Mouse (Mus musculus) lung, postnatal 0 days (tissue): Measurements from ENCODE around the gene Pi16. TPM values are rescaled to one million over a fixed set of nuclear protein-coding genes. Genes with fewer than 3 reads are reported as not detected.

Experiments used
- ATAC-seq: fragments of 200-750 bp; cut with Nextera tagmentation; 2 replicates; pipeline ENCODE4 v1.8.0; 2017; ENCODE audit warnings: moderate library complexity
- DNase-seq: peaks from one replicate; pipeline ENCODE4 v3.0.0-alpha.2; 2016; ENCODE audit warnings: low spot score
- H3K27ac ChIP-seq: fragments of 300-500 bp; sonication (generic); 2 replicates; pipeline ENCODE4 v1.5.1; 2014; ENCODE audit warnings: antibody characterized with exemption, mild to moderate bottlenecking, low read length, mixed read lengths
- H3K27me3 ChIP-seq: fragments of 300-500 bp; sonication (generic); replicated peaks from 2 replicates; pipeline ENCODE4 v1.6.1; 2014; ENCODE audit warnings: low read length, mixed read lengths; ENCODE audit not compliant: insufficient read depth
- H3K36me3 ChIP-seq: fragments of 300-500 bp; sonication (generic); 2 replicates; pipeline ENCODE4 v1.6.1; 2014; ENCODE audit warnings: low read length, mixed read lengths; ENCODE audit not compliant: insufficient read depth
- H3K4me1 ChIP-seq: fragments of 300-500 bp; sonication (generic); 2 replicates; pipeline ENCODE4 v1.6.1; 2014; ENCODE audit warnings: antibody characterized with exemption, low read depth, low read length, mixed read lengths; ENCODE audit not compliant: insufficient read depth
- H3K4me2 ChIP-seq: fragments of 300-500 bp; sonication (generic); replicated peaks from 2 replicates; pipeline ENCODE4 v1.6.1; 2014; ENCODE audit warnings: low read depth, mild to moderate bottlenecking, low read length, moderate library complexity, mixed read lengths
- H3K4me3 ChIP-seq: fragments of 300-500 bp; sonication (generic); 2 replicates; pipeline ENCODE4 v1.5.1; 2014; ENCODE audit warnings: low read depth, low read length
- H3K9ac ChIP-seq: fragments of 300-500 bp; sonication (generic); replicated peaks from 2 replicates; pipeline ENCODE4 v1.6.1; 2014; ENCODE audit warnings: low read depth, mild to moderate bottlenecking
- H3K9me3 ChIP-seq: fragments of 300-500 bp; sonication (generic); 2 replicates; pipeline ENCODE4 v1.6.1; 2016; ENCODE audit warnings: low read length, mixed read lengths
- CTCF ChIP-seq: IDR thresholded peaks from 2 replicates; pipeline ENCODE4 v1.5.1; 2016; ENCODE audit warnings: antibody characterized with exemption, mild to moderate bottlenecking
- EP300 ChIP-seq: IDR thresholded peaks from 2 replicates; pipeline ENCODE4 v1.6.1; 2016; ENCODE audit warnings: antibody characterized with exemption, mild to moderate bottlenecking, control low read depth
- WGBS: fragments of 180-500 bp; shearing (Covaris S2); extraction: QIAGEN DNeasy Blood & Tissue Kit; methylation state at CpG from one replicate; pipeline ENCODE4 v1.1.7; 2014; 5-methylcytosine and 5-hydroxymethylcytosine counted together
- polyA plus RNA-seq: library from polyadenylated mRNA; unstranded; fragments of >200 nt; fragmentation: Nextera tagmentation; extraction: Ambion mirVana; gene quantifications from 2 replicates; pipeline ENCODE4 v1.2.1, GENCODE M21; 2015

Pi16 gene
- polyA plus RNA-seq, 1 experiment from 2014 or later: 2.8 TPM

DNA sequence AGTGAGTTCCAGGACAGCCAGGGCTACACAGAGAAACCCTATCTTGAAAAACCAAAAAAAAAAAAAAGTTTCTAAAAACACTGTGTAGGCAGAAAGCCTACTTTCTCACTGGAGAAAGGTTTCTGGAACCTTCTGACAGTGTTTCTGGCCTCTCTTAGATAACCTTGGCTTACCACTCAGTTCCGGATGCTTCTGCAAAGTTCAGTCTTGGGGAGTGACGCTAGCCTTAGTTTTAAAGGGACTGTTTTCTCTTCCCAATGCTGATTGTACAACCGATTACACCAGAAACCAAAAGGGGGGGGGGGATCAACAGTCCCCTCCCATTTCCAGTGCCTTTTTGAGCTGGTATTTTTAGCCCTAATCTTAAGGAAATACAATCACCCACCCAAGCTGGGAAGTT is 6.1 kb downstream of the Pi16 start:
- Histone ChIP-seq H3K4me2 (no peak overlapping the region), H3K27me3 (no peaks in the 10 kb centered on the region; the same call in 1 of the 2 replicates), H3K9ac (no peak overlapping the region), H3K27ac (no peak overlapping the region), H3K36me3 (no peaks in the 10 kb centered on the region), H3K9me3 (no peaks in the 10 kb centered on the region), H3K4me3 (no peak overlapping the region), H3K4me1 (no peaks in the 10 kb centered on the region; the same call in 1 of the 2 replicates)
- ATAC-seq (no peak), DNase-seq (no peak)
- TF ChIP-seq CTCF (no peak), EP300 (no peak)
- 88% methylated on average over 3 of the region's 3 CpGs for WGBS

GRCm38 (mm10) chr17:29325831-29326230 is 8.4 kb downstream of the Pi16 start:
- no peaks in the 10 kb centered on the region for H3K9me3 ChIP-seq
- WGBS: 77% methylated on average over 13 of the region's 13 CpGs
- H3K27ac ChIP-seq: no peak overlapping the region
- H3K4me2 ChIP-seq: no peak overlapping the region
- no peaks in the 10 kb centered on the region; the same call in 1 of the 2 replicates for H3K27me3 ChIP-seq
- DNase-seq (no peak), ATAC-seq (no peak)
- no peak overlapping the region for H3K9ac ChIP-seq
- H3K36me3 ChIP-seq: no peaks in the 10 kb centered on the region
- H3K4me3 ChIP-seq: no peak overlapping the region
- no peaks in the 10 kb centered on the region; the same call in 1 of the 2 replicates for H3K4me1 ChIP-seq
- no peak for TF ChIP-seq CTCF
- TF ChIP-seq EP300: no peak

GRCm38 (mm10) chr17:29326531-29327529 is 9.3 kb downstream of the Pi16 start:
- TF ChIP-seq EP300: no peak
- Histone ChIP-seq H3K9me3 (no peaks in the 10 kb centered on the region), H3K36me3 (peaks cover 3% of the 10 kb centered on the region; the same call in 1 of the 2 replicates), H3K4me3 (no peak overlapping the region), H3K27me3 (no peaks in the 10 kb centered on the region), H3K27ac (no peak overlapping the region), H3K4me1 (no peaks in the 10 kb centered on the region; the same call in 1 of the 2 replicates), H3K4me2 (peak overlapping the region; percentile 41), H3K9ac (no peak overlapping the region)
- ATAC-seq (peak; percentile 11; the same call in 1 of the 2 replicates), DNase-seq (no peak)
- 29% methylated on average over 51 of the region's 52 CpGs for WGBS

GRCm38 (mm10) chr17:29327691-29328090 is 10.2 kb downstream of the Pi16 start:
- H3K27me3 ChIP-seq: no peaks in the 10 kb centered on the region
- no peak for TF ChIP-seq CTCF
- TF ChIP-seq EP300: no peak
- H3K9me3 ChIP-seq: no peaks in the 10 kb centered on the region
- ATAC-seq: no peak
- WGBS: 79% methylated on average over 9 of the region's 9 CpGs
- no peak overlapping the region for H3K27ac ChIP-seq
- H3K4me3 ChIP-seq: no peak overlapping the region
- H3K4me2 ChIP-seq: no peak overlapping the region
- peaks cover 10% of the 10 kb centered on the region; the same call in 1 of the 2 replicates for H3K36me3 ChIP-seq
- H3K4me1 ChIP-seq: no peaks in the 10 kb centered on the region; the same call in 1 of the 2 replicates
- DNase-seq: no peak
- no peak overlapping the region for H3K9ac ChIP-seq

DNA sequence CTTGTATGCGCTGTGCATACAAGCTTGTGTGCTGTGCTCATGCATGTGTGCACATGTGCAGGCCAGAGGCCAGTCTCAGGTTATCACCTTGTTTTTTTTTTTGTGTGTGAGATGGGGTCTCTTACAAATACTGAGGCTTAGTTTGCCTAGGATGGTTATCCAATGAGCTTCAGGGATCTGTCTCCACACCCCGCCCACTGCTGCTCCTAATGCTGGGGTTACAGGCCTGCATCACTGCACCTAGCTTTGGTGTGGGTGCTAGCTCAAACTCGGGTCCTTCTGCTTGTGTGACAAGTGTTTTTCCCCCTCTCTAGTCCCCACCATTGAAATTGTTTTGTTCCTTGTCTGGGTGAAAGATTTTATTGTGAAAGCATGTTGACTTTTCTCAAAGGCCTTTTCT is 12.7 kb downstream of the Pi16 start:
- WGBS: 79% methylated on average over 3 of the region's 3 CpGs
- no peak overlapping the region for H3K27ac ChIP-seq

GRCm38 (mm10) chr17:29330671-29331410 is 13.4 kb downstream of the Pi16 start:
- TF ChIP-seq EP300: no peak
- 0 out of 2 replicates have a peak, but pooled peaks have one; percentile 5 for TF ChIP-seq CTCF
- H3K36me3 ChIP-seq: peaks cover 32% of the 10 kb centered on the region; the same call in 1 of the 2 replicates
- no peaks in the 10 kb centered on the region for H3K9me3 ChIP-seq
- WGBS: 35% methylated on average over 5 of the region's 5 CpGs
- ATAC-seq: no peak
- no peak overlapping the region for H3K9ac ChIP-seq
- H3K27ac ChIP-seq: no peak overlapping the region
- H3K4me3 ChIP-seq: no peak overlapping the region
- no peak overlapping the region for H3K4me2 ChIP-seq
- no peaks in the 10 kb centered on the region; the same call in 1 of the 2 replicates for H3K4me1 ChIP-seq
- no peaks in the 10 kb centered on the region for H3K27me3 ChIP-seq
- no peak for DNase-seq

More for the DNA sequence above, 12.7 kb downstream of the Pi16 start:
- peaks cover 27% of the 10 kb centered on the region; the same call in 1 of the 2 replicates for H3K36me3 ChIP-seq
- no peak overlapping the region for H3K4me2 ChIP-seq
- ATAC-seq: no peak
- H3K9ac ChIP-seq: no peak overlapping the region
- H3K9me3 ChIP-seq: no peaks in the 10 kb centered on the region
- no peaks in the 10 kb centered on the region; the same call in 1 of the 2 replicates for H3K4me1 ChIP-seq
- no peak for DNase-seq
- H3K27me3 ChIP-seq: no peaks in the 10 kb centered on the region
- TF ChIP-seq CTCF (no peak), EP300 (no peak)
- H3K4me3 ChIP-seq: no peak overlapping the region
